Mouse (Mus musculus) lung, embryonic 14.5 days (tissue): ENCODE results near the gene Sart3. TPM values are rescaled to one million over a fixed set of nuclear protein-coding genes. Genes with fewer than 3 reads are reported as not detected.
"Not testable (repeated sequence)": the region's sequence is repeated elsewhere in the genome, so short reads cannot be mapped to it uniquely, and the experiment has no call there.

Experiments used
- ATAC-seq: fragments of 200-750 bp; cut with Nextera tagmentation; 2 replicates; pipeline ENCODE4 v1.8.0; 2017; ENCODE audit warnings: mild to moderate bottlenecking, moderate TSS enrichment, moderate library complexity; ENCODE audit not compliant: insufficient read depth
- DNase-seq: peaks from one replicate; pipeline ENCODE4 v3.0.0-alpha.2; 2015
- H3K27ac ChIP-seq: fragments of 300-500 bp; sonication (generic); 2 replicates; pipeline ENCODE4 v1.5.1; 2014; ENCODE audit warnings: low read depth, mild to moderate bottlenecking, moderate library complexity
- H3K27me3 ChIP-seq: fragments of 300-500 bp; sonication (generic); 2 replicates; pipeline ENCODE4 v1.6.1; 2014; ENCODE audit warnings: low read length, control low read depth; ENCODE audit not compliant: insufficient read depth
- H3K36me3 ChIP-seq: fragments of 300-500 bp; sonication (generic); 2 replicates; pipeline ENCODE4 v1.6.1; 2014; ENCODE audit warnings: control low read depth; ENCODE audit not compliant: insufficient read depth
- H3K4me1 ChIP-seq: fragments of 300-500 bp; sonication (generic); 2 replicates; pipeline ENCODE4 v1.6.1; 2014; ENCODE audit warnings: antibody characterized with exemption, control low read depth; ENCODE audit not compliant: insufficient read depth
- H3K4me2 ChIP-seq: fragments of 300-500 bp; sonication (generic); 2 replicates; pipeline ENCODE4 v1.6.1; 2014; ENCODE audit warnings: mild to moderate bottlenecking
- H3K4me3 ChIP-seq: fragments of 300-500 bp; sonication (generic); 2 replicates; pipeline ENCODE4 v1.5.1; 2014; ENCODE audit warnings: low read depth, low read length
- H3K9ac ChIP-seq: fragments of 300-500 bp; sonication (generic); 2 replicates; pipeline ENCODE4 v1.6.1; 2014
- H3K9me3 ChIP-seq: fragments of 300-500 bp; sonication (generic); 2 replicates; pipeline ENCODE4 v1.6.1; 2016; ENCODE audit warnings: low read depth, low read length, control low read depth
- CTCF ChIP-seq: IDR thresholded peaks from 2 replicates; pipeline ENCODE4 v1.5.1; 2016; ENCODE audit warnings: antibody characterized with exemption, low read depth
- WGBS: fragments of 180-500 bp; shearing (Covaris S2); extraction: QIAGEN DNeasy Blood & Tissue Kit; methylation state at CpG from one replicate; pipeline ENCODE4 v1.1.7; 2014; 5-methylcytosine and 5-hydroxymethylcytosine counted together
- polyA plus RNA-seq: library from polyadenylated mRNA; unstranded; fragments of >200 nt; fragmentation: Nextera tagmentation; extraction: Ambion mirVana; gene quantifications from 2 replicates; pipeline ENCODE4 v1.2.1, GENCODE M21; 2014

The Sart3 gene
- polyA plus RNA-seq, 1 experiment from 2014 or later, result 63.1 TPM

DNA sequence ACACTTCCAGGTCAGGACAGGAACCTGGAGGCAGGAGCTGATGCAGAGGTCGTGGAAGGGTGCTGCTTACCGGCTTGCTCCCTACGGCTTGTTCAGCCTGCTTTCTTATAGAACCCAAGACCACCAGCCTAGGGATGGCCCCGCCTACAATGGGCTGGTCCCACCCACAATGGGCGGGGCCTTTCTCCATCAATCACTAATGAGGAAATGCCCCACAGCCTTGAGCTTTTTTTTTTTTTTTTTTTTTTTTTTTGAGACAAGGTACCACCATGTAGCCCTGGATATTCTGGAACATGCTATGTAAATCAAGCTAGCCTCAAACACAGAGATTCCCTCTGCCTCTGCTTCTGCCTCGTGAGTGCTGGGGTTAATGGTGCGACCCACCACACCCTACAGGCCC, 9.6 kb upstream of the Sart3 start:
- Histone ChIP-seq H3K4me1 (no peaks in the 10 kb centered on the region), H3K36me3 (peaks cover 17% of the 10 kb centered on the region), H3K9ac (no peak overlapping the region), H3K27me3 (no peaks in the 10 kb centered on the region), H3K9me3 (no peaks in the 10 kb centered on the region), H3K4me3 (no peak overlapping the region), H3K27ac (no peak overlapping the region), H3K4me2 (no peak overlapping the region)
- DNase-seq, result no peak
- TF ChIP-seq CTCF, result no peak
- ATAC-seq, result no peak
- WGBS, result 77% methylated on average over 7 of the region's 7 CpGs

- DNase-seq (no peak), ATAC-seq (no peak)
- Histone ChIP-seq H3K36me3 (peaks cover 23% of the 10 kb centered on the region), H3K27me3 (no peaks in the 10 kb centered on the region), H3K27ac (no peak overlapping the region), H3K9me3 (no peaks in the 10 kb centered on the region), H3K4me1 (no peaks in the 10 kb centered on the region), H3K4me2 (no peak overlapping the region), H3K4me3 (no peak overlapping the region), H3K9ac (no peak overlapping the region)
- 76% methylated on average over 7 of the region's 7 CpGs for WGBS
- no peak for TF ChIP-seq CTCF
Observed at GRCm38 (mm10) chr5:113781254-113781653, 8.9 kb upstream of the Sart3 start.

DNA sequence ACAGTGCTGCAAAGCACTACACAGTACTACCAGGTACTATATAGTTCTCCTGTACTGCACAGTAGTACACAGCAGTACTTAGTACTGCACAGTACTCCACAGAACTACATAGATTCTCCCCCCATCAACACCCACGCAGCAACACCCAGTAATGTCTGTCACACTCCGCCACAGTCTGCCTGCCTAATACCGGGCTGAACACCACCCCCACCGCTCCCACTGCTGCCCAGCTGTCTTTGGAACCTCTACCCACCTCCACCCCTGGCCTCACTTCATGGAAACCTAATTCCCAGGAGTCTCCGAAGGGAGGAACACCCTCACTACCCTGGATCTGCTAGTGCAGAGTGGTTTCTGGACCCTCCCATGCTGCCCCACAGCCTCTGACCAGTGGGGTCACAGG, 8.5 kb upstream of the Sart3 start:
- DNase-seq, result no peak
- Histone ChIP-seq H3K36me3 (peaks cover 28% of the 10 kb centered on the region), H3K4me3 (no peak overlapping the region), H3K27ac (no peak overlapping the region), H3K4me1 (no peaks in the 10 kb centered on the region), H3K9ac (no peak overlapping the region), H3K9me3 (no peaks in the 10 kb centered on the region), H3K4me2 (no peak overlapping the region), H3K27me3 (no peaks in the 10 kb centered on the region)
- no peak for ATAC-seq
- WGBS, result 78% methylated on average over 5 of the region's 5 CpGs
- no peak for TF ChIP-seq CTCF

GRCm38 (mm10) chr5:113780082-113780752, 7.9 kb upstream of the Sart3 start:
- no peak for TF ChIP-seq CTCF
- Histone ChIP-seq H3K4me2 (no peak overlapping the region), H3K27me3 (no peaks in the 10 kb centered on the region), H3K4me1 (no peaks in the 10 kb centered on the region), H3K9ac (no peak overlapping the region), H3K27ac (no peak overlapping the region), H3K9me3 (no peaks in the 10 kb centered on the region), H3K36me3 (peaks cover 34% of the 10 kb centered on the region), H3K4me3 (no peak overlapping the region)
- 93% methylated on average over 3 of the region's 3 CpGs for WGBS
- ATAC-seq, result peak; percentile 12; the same call in 1 of the 2 replicates
- no peak for DNase-seq

- DNase-seq, result no peak
- H3K9ac ChIP-seq, result no peak overlapping the region
- H3K36me3 ChIP-seq, result peaks cover 40% of the 10 kb centered on the region
- no peak for TF ChIP-seq CTCF
- 74% methylated on average over 5 of the region's 5 CpGs for WGBS
- H3K27me3 ChIP-seq, result no peaks in the 10 kb centered on the region
- no peak overlapping the region for H3K27ac ChIP-seq
- no peak for ATAC-seq
- no peak overlapping the region for H3K4me2 ChIP-seq
- no peaks in the 10 kb centered on the region for H3K4me1 ChIP-seq
- H3K9me3 ChIP-seq, result no peaks in the 10 kb centered on the region
- no peak overlapping the region for H3K4me3 ChIP-seq
Observed at GRCm38 (mm10) chr5:113779569-113779968, 7.3 kb upstream of the Sart3 start.

GRCm38 (mm10) chr5:113777728-113778127, 5.4 kb upstream of the Sart3 start:
- H3K27me3 ChIP-seq, DNase-seq, H3K4me2 ChIP-seq, H3K4me3 ChIP-seq, H3K9me3 ChIP-seq, H3K9ac ChIP-seq, ATAC-seq, H3K27ac ChIP-seq, H3K4me1 ChIP-seq: not testable (repeated sequence)
- peaks cover 43% of the 10 kb centered on the region for H3K36me3 ChIP-seq
- WGBS, result 86% methylated on average over 8 of the region's 8 CpGs

GRCm38 (mm10) chr5:113776896-113777226, 4.6 kb upstream of the Sart3 start:
- no peak overlapping the region for H3K4me2 ChIP-seq
- DNase-seq (no peak), ATAC-seq (no peak)
- no peak overlapping the region for H3K4me3 ChIP-seq
- no peak overlapping the region for H3K9ac ChIP-seq
- H3K27me3 ChIP-seq, result no peaks in the 10 kb centered on the region
- H3K9me3 ChIP-seq, result no peaks in the 10 kb centered on the region
- no peak overlapping the region for H3K27ac ChIP-seq
- H3K36me3 ChIP-seq, result peaks cover 43% of the 10 kb centered on the region
- WGBS, result 82% methylated on average over 8 of the region's 8 CpGs
- H3K4me1 ChIP-seq, result no peaks in the 10 kb centered on the region
- TF ChIP-seq CTCF, result no peak
